Mouse (Mus musculus) bone marrow, adult 2 months (tissue): ENCODE data around the gene C2cd5.

Experiments used
- CTCF ChIP-seq: fragments of 200-500 bp; IDR thresholded peaks from 2 replicates; pipeline ENCODE4 v1.5.1; 2011; ENCODE audit warnings: low read length, control low read depth; ENCODE audit not compliant: control insufficient read depth, insufficient read depth
- POLR2A ChIP-seq: fragments of 200-500 bp; IDR thresholded peaks from 2 replicates; pipeline ENCODE4 v1.6.1; 2011; ENCODE audit warnings: low read depth, mild to moderate bottlenecking, control low read depth, low read length, borderline replicate concordance; ENCODE audit not compliant: control insufficient read depth

- TF ChIP-seq CTCF (no peak), POLR2A (no peak)
Measured at GRCm38 (mm10) chr6:143137341-143137740, 37.4 kb upstream of the C2cd5 start.
